Mouse (Mus musculus) brain, embryonic 14.5 days (tissue): ENCODE data around the gene Arhgap44. TPM values are rescaled to one million over a fixed set of nuclear protein-coding genes. Genes with fewer than 3 reads are reported as not detected.

Experiments
- DNase-seq: peaks from one replicate; pipeline ENCODE4 v3.0.0-alpha.2; 2011; ENCODE audit warnings: low read depth
- CTCF ChIP-seq: fragments of 200-500 bp; IDR thresholded peaks from 2 replicates; pipeline ENCODE4 v1.5.1; 2012; ENCODE audit warnings: inconsistent platforms, mild to moderate bottlenecking, moderate library complexity, borderline replicate concordance; ENCODE audit not compliant: insufficient read depth, insufficient read length; ENCODE audit errors: extremely low read depth
- POLR2A ChIP-seq: fragments of 200-500 bp; IDR thresholded peaks from 2 replicates; pipeline ENCODE4 v1.6.1; 2012; ENCODE audit warnings: mild to moderate bottlenecking, inconsistent platforms, borderline replicate concordance; ENCODE audit not compliant: poor library complexity, insufficient read depth, insufficient read length, severe bottlenecking; ENCODE audit errors: extremely low read depth
- polyA plus RNA-seq: library from polyadenylated mRNA; depleted of rRNA; stranded (reverse); fragments of >200 nt; gene quantifications from 2 replicates; pipeline ENCODE4 v1.2.3, GENCODE M21; 2012

Arhgap44 gene
- polyA plus RNA-seq, 1 experiment: 12.2 TPM

- no peak for DNase-seq
Measured at GRCm38 (mm10) chr11:65101206-65101605, 61.6 kb downstream of the Arhgap44 start.

GRCm38 (mm10) chr11:65100031-65100430 is 62.7 kb downstream of the Arhgap44 start:
- no peak for TF ChIP-seq CTCF
- TF ChIP-seq POLR2A: no peak
- DNase-seq: no peak

More at GRCm38 (mm10) chr11:65101206-65101605, 61.6 kb downstream of the Arhgap44 start:
- no peak for TF ChIP-seq CTCF
- TF ChIP-seq POLR2A: no peak

- TF ChIP-seq POLR2A: no peak
- no peak for TF ChIP-seq CTCF
- no peak for DNase-seq
Measured at GRCm38 (mm10) chr11:65097526-65098070, 65.2 kb downstream of the Arhgap44 start.

- DNase-seq: no peak
- TF ChIP-seq CTCF: no peak
- no peak for TF ChIP-seq POLR2A
Measured at GRCm38 (mm10) chr11:65096866-65097265, 65.9 kb downstream of the Arhgap44 start.

DNA sequence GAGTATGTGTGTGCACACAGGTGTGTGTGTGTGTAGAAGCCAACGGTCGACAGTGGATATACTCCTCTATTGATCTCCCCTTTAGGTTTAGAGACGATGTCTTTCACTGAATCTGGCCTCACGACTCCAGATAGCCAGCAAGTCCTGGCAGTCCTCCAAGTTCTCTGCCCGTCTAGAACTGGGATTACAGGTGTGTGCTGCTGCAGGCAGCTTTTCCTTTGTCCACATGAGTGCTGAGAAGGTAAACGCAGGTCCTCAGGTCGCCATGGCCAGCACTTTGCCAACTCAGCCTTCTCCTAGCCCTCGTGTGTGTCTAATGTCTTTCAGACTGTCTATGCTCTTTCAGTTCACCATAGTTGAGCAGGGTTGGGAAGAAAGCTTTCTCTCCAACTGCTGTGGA is 69.9 kb downstream of the Arhgap44 start:
- TF ChIP-seq POLR2A: no peak
- no peak for TF ChIP-seq CTCF
- DNase-seq: no peak

DNA sequence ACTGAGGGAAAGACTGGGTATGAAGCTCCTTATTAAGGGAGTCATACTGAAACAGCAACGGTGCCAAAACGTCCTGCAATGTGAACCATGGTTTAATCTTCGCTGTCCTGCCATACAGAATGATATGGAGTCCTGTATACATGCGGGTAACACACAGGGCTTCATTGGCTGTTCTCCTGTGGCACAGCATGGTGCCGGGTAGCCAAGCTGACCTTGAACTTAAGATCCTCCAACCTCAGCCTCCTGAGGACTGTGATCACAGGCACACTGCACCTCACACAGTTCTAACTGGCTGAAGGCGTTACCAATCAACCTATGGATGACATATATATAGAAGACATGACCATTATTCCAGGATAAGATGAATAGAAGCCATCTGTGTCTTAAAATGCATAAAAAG is 72.4 kb downstream of the Arhgap44 start:
- no peak for DNase-seq
- TF ChIP-seq CTCF (no peak), POLR2A (no peak)

GRCm38 (mm10) chr11:65089982-65090381 is 72.8 kb downstream of the Arhgap44 start:
- TF ChIP-seq CTCF (no peak), POLR2A (no peak)
- no peak for DNase-seq

GRCm38 (mm10) chr11:65089282-65089681 is 73.5 kb downstream of the Arhgap44 start:
- TF ChIP-seq POLR2A (no peak), CTCF (no peak)
- no peak for DNase-seq

- TF ChIP-seq CTCF (peak; percentile 78; the same call in 1 of the 2 replicates), POLR2A (no peak)
- peak; percentile 70 for DNase-seq
Measured at GRCm38 (mm10) chr11:65088451-65089222, 74.1 kb downstream of the Arhgap44 start.

GRCm38 (mm10) chr11:65080761-65081160 is 82.0 kb downstream of the Arhgap44 start:
- TF ChIP-seq CTCF (no peak), POLR2A (no peak)
- DNase-seq: no peak

GRCm38 (mm10) chr11:65080274-65080673 is 82.5 kb downstream of the Arhgap44 start:
- TF ChIP-seq CTCF (no peak), POLR2A (no peak)

GRCm38 (mm10) chr11:65069609-65070008 is 93.2 kb downstream of the Arhgap44 start:
- DNase-seq: no peak
- TF ChIP-seq POLR2A (no peak), CTCF (no peak)

More at GRCm38 (mm10) chr11:65080274-65080673, 82.5 kb downstream of the Arhgap44 start:
- DNase-seq: no peak
